Mouse (Mus musculus): Measurements from ENCODE around the gene Jak3.

DNA sequence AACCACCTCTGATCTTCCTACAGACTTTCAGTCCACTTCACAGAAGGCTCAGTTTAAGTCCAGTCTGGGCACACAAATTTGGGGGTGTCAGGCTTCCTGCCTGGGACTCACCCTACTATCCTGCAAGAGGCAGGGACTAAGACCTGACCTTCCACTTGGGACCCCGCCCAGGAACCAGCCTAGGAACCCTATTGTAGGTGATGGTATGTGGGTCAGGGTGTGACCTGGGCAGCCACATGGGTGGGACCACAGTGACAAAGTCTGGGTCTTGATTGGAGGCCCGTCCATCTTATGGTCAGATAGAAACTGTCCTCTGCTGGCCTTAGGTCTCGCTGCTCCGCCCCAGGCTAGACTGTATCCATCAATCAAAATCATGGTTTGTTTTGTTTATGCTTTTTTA lies 48.3 kb downstream of the Jak3 start:
- no peak for TF ChIP-seq CTCF (conservative IDR thresholded peaks at IDR 0.05; ENCODE audit: low read length)
- TF ChIP-seq NANOG (IDR thresholded peaks at IDR 0.05; ENCODE audit: borderline replicate concordance, low read length), result no peak
- TF ChIP-seq POU5F1 (IDR thresholded peaks at IDR 0.05; ENCODE audit: borderline replicate concordance, low read length), result no peak

Measured in E14TG2a.4 (cell line).